Mouse (Mus musculus): ENCODE results near the gene Ppp1r1c. TPM values are rescaled to one million over a fixed set of nuclear protein-coding genes. Genes with fewer than 3 reads are reported as not detected.
A peak's percentile ranks its signal among the peaks of the same experiment; 100 is the strongest.

Ppp1r1c gene
- polyA plus RNA-seq, 1 experiment from 2014 or later, result not detected

DNA sequence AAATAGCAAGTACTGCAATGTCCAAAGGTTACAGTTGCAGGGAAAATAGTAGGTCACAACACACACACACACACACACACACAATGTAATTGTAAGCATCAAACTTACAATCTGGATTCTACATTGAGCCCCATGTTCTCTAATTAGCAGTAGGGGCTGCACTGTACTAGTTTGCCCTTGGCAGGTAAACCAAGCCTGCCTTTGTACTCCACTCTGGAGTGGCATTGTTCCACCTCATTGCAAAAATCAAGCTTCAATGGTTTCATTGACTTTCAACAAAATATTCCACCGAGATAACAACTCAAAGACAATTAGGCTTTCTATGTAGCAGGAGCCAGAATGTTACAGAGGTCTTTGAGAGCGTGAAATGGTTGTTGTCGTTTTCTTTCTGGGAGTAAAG lies 62.7 kb downstream of the Ppp1r1c start:
- Histone ChIP-seq H3K4me3 (ENCODE audit: low read depth, low read length) (no peak overlapping the region), H3K4me2 (replicated peaks; ENCODE audit: low read depth) (no peak overlapping the region), H3K9ac (ENCODE audit: low read length) (no peak overlapping the region), H3K27ac (replicated peaks) (no peak overlapping the region), H3K4me1 (replicated peaks; ENCODE audit: control insufficient read depth, insufficient read depth) (no peaks in the 10 kb centered on the region), H3K27me3 (ENCODE audit: control insufficient read depth, insufficient read depth, low read length) (no peaks in the 10 kb centered on the region), H3K9me3 (ENCODE audit: control insufficient read depth, low read length) (no peaks in the 10 kb centered on the region), H3K36me3 (ENCODE audit: control insufficient read depth, insufficient read depth, low read length) (no peaks in the 10 kb centered on the region)
- no peak for DNase-seq (ENCODE audit: low spot score)
- 78% methylated on average over 3 of the region's 3 CpGs for WGBS
- ATAC-seq (ENCODE audit: low FRiP score, low TSS enrichment), result no peak
- no peak for TF ChIP-seq EP300 (optimal IDR thresholded peaks at IDR 0.05)
- no peak for TF ChIP-seq CTCF (IDR thresholded peaks at IDR 0.05; ENCODE audit: low read depth)

DNA sequence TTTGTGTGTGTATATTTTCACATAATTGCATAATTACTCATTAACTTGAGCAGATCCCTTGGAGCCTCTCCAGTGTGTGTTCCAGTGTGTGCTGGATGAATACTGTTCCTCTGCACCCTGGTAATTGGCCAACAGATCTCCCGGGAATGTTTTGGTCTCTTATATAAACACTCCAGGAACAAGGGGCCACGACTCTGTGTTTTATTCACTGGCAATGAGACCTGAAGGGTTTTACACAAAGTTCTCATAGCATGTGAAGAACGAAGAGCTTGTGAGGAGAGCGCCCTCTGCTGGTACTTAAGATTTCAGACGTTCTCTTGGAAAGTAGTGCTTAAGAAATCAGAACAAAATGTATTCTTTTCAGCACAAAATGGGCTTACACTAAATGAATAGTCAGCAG lies 66.8 kb downstream of the Ppp1r1c start:
- ATAC-seq (ENCODE audit: low FRiP score, low TSS enrichment) (peak; percentile 89), DNase-seq (ENCODE audit: low spot score) (peak; percentile 55)
- no peaks in the 10 kb centered on the region for H3K4me1 ChIP-seq (replicated peaks; ENCODE audit: control insufficient read depth, insufficient read depth)
- H3K4me2 ChIP-seq (replicated peaks; ENCODE audit: low read depth), result no peak overlapping the region
- H3K9ac ChIP-seq (ENCODE audit: low read length), result no peak overlapping the region
- no peaks in the 10 kb centered on the region for H3K9me3 ChIP-seq (ENCODE audit: control insufficient read depth, low read length)
- no peak for TF ChIP-seq EP300 (optimal IDR thresholded peaks at IDR 0.05)
- TF ChIP-seq CTCF (IDR thresholded peaks at IDR 0.05; ENCODE audit: low read depth), result peak; percentile 93
- no peaks in the 10 kb centered on the region for H3K27me3 ChIP-seq (ENCODE audit: control insufficient read depth, insufficient read depth, low read length)
- H3K27ac ChIP-seq (replicated peaks), result no peak overlapping the region
- H3K36me3 ChIP-seq (ENCODE audit: control insufficient read depth, insufficient read depth, low read length), result no peaks in the 10 kb centered on the region
- H3K4me3 ChIP-seq (ENCODE audit: low read depth, low read length), result no peak overlapping the region
- WGBS, result 0% methylated on average over 5 of the region's 5 CpGs

- H3K27ac ChIP-seq (replicated peaks), result no peak overlapping the region
- no peak for TF ChIP-seq EP300 (optimal IDR thresholded peaks at IDR 0.05)
- TF ChIP-seq CTCF (IDR thresholded peaks at IDR 0.05; ENCODE audit: low read depth), result peak; percentile 60
- DNase-seq (ENCODE audit: low spot score) (no peak), ATAC-seq (ENCODE audit: low FRiP score, low TSS enrichment) (no peak)
- H3K9ac ChIP-seq (ENCODE audit: low read length), result no peak overlapping the region
- no peak overlapping the region for H3K4me2 ChIP-seq (replicated peaks; ENCODE audit: low read depth)
- H3K27me3 ChIP-seq (ENCODE audit: control insufficient read depth, insufficient read depth, low read length), result no peaks in the 10 kb centered on the region
- H3K9me3 ChIP-seq (ENCODE audit: control insufficient read depth, low read length), result no peaks in the 10 kb centered on the region
- no peaks in the 10 kb centered on the region for H3K4me1 ChIP-seq (replicated peaks; ENCODE audit: control insufficient read depth, insufficient read depth)
- WGBS, result 71% methylated on average over 2 of the region's 2 CpGs
- no peak overlapping the region for H3K4me3 ChIP-seq (ENCODE audit: low read depth, low read length)
- no peaks in the 10 kb centered on the region for H3K36me3 ChIP-seq (ENCODE audit: control insufficient read depth, insufficient read depth, low read length)
Measured at GRCm38 (mm10) chr2:79777801-79778200, 70.2 kb downstream of the Ppp1r1c start.

DNA sequence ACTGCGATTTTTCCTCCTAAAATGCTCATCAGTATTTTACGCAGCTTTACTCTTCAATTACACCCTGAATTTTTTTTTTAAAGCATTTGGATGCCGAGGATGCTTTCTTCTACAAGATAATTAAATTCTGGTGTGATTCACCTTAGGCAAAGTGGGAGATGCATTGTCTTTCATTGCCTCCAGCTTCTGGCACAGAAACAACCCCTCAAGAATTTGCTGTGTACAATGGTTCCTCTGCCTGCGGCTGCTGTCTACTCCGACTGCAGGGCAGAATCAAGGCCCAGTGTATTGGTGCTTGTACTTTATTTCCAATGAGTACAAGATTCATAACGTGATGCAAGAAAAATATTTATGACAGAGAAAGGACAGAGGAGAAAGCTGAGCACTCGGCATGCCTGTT lies 73.2 kb downstream of the Ppp1r1c start:
- WGBS, result 60% methylated on average over 7 of the region's 7 CpGs
- Histone ChIP-seq H3K36me3 (ENCODE audit: control insufficient read depth, insufficient read depth, low read length) (no peaks in the 10 kb centered on the region), H3K27ac (replicated peaks) (no peak overlapping the region), H3K27me3 (ENCODE audit: control insufficient read depth, insufficient read depth, low read length) (no peaks in the 10 kb centered on the region), H3K4me3 (ENCODE audit: low read depth, low read length) (no peak overlapping the region), H3K9ac (ENCODE audit: low read length) (no peak overlapping the region), H3K4me1 (replicated peaks; ENCODE audit: control insufficient read depth, insufficient read depth) (no peaks in the 10 kb centered on the region), H3K9me3 (ENCODE audit: control insufficient read depth, low read length) (no peaks in the 10 kb centered on the region), H3K4me2 (replicated peaks; ENCODE audit: low read depth) (no peak overlapping the region)
- DNase-seq (ENCODE audit: low spot score) (no peak), ATAC-seq (ENCODE audit: low FRiP score, low TSS enrichment) (no peak)
- TF ChIP-seq CTCF (IDR thresholded peaks at IDR 0.05; ENCODE audit: low read depth) (no peak), EP300 (optimal IDR thresholded peaks at IDR 0.05) (no peak)

DNA sequence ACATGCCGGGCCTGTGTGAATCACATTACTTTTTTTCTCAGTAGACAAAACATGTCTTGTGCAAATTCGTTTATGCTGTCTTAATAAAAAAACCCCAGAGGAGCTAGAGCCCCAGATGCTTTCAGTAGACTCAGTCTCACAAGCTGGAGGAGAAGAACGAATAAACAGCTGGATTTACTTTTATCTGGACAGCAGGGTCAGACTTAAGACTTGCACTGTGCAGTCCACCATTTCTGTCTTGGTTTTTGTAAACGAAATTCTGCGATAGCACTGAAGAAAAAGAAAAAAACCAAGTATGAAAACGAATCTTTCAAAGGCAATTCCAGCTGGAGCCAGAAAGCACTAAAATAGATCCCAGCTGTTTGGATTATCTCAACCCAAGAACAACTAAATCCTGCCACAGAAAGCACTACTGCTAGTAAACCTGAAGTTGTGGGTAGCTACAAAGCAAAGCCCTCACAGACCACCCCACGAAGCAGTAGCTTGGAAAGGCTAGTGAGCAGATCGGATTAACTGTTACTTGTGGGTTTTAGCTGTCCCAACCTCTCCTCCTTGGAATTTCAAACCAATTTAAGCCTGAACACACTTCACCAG lies 78.1 kb downstream of the Ppp1r1c start:
- DNase-seq (ENCODE audit: low spot score) (no peak), ATAC-seq (ENCODE audit: low FRiP score, low TSS enrichment) (peak; percentile 71; the same call in 1 of the 2 replicates)
- Histone ChIP-seq H3K4me2 (replicated peaks; ENCODE audit: low read depth) (no peak overlapping the region), H3K9ac (ENCODE audit: low read length) (no peak overlapping the region), H3K27me3 (ENCODE audit: control insufficient read depth, insufficient read depth, low read length) (no peaks in the 10 kb centered on the region), H3K4me3 (ENCODE audit: low read depth, low read length) (no peak overlapping the region), H3K36me3 (ENCODE audit: control insufficient read depth, insufficient read depth, low read length) (no peaks in the 10 kb centered on the region), H3K4me1 (replicated peaks; ENCODE audit: control insufficient read depth, insufficient read depth) (no peaks in the 10 kb centered on the region), H3K9me3 (ENCODE audit: control insufficient read depth, low read length) (no peaks in the 10 kb centered on the region), H3K27ac (replicated peaks) (peak overlapping the region; percentile 56)
- WGBS, result 30% methylated on average over 8 of the region's 8 CpGs
- no peak for TF ChIP-seq CTCF (IDR thresholded peaks at IDR 0.05; ENCODE audit: low read depth)
- TF ChIP-seq EP300 (optimal IDR thresholded peaks at IDR 0.05), result no peak

DNA sequence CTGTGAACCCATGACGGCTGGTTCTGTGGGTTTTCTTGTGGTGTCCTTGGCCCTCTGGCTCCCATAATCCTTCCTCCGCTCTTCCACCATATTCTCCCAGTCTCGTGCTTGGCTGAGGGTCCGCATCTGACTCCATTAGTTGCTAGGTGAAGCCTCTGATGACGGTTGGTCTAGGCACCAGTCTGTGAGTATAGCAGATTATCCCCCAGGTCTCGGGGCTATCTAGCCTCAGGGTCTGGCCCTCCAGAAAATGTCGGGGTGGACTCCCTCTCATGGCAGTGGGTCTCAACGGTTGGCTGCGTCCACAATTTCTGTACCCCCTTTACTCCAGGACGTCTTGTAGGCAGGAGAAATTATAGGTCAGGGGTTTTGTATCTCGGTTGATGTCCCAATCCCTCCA lies 78.9 kb downstream of the Ppp1r1c start:
- H3K9me3 ChIP-seq (ENCODE audit: control insufficient read depth, low read length), result no peaks in the 10 kb centered on the region
- 82% methylated on average over 11 of the region's 11 CpGs for WGBS
- H3K4me3 ChIP-seq (ENCODE audit: low read depth, low read length), result no peak overlapping the region
- no peaks in the 10 kb centered on the region for H3K36me3 ChIP-seq (ENCODE audit: control insufficient read depth, insufficient read depth, low read length)
- TF ChIP-seq CTCF (IDR thresholded peaks at IDR 0.05; ENCODE audit: low read depth), result no peak
- no peak for TF ChIP-seq EP300 (optimal IDR thresholded peaks at IDR 0.05)
- H3K4me1 ChIP-seq (replicated peaks; ENCODE audit: control insufficient read depth, insufficient read depth), result no peaks in the 10 kb centered on the region
- no peak overlapping the region for H3K9ac ChIP-seq (ENCODE audit: low read length)
- H3K27ac ChIP-seq (replicated peaks), result peak overlapping the region; percentile 50
- DNase-seq (ENCODE audit: low spot score), result no peak
- H3K4me2 ChIP-seq (replicated peaks; ENCODE audit: low read depth), result no peak overlapping the region
- ATAC-seq (ENCODE audit: low FRiP score, low TSS enrichment), result no peak
- H3K27me3 ChIP-seq (ENCODE audit: control insufficient read depth, insufficient read depth, low read length), result no peaks in the 10 kb centered on the region
